Mouse (Mus musculus) kidney, embryonic 15.5 days (tissue): ENCODE measurements at regions not wholly inside any gene's neighbourhood (a gene's known extent, or its start where the extent isn't known, plus 50 kb on each side); places are given as distances from the start of the nearest gene placed in this dataset.

Experiments used
- ATAC-seq: fragments of 200-750 bp; cut with Nextera tagmentation; replicated peaks from 2 replicates; pipeline ENCODE4 v1.8.0; 2017; ENCODE audit warnings: moderate TSS enrichment; ENCODE audit not compliant: low FRiP score
- H3K27ac ChIP-seq: fragments of 300-500 bp; sonication (generic); 2 replicates; pipeline ENCODE4 v1.5.1; 2015; ENCODE audit warnings: mild to moderate bottlenecking, inconsistent platforms
- H3K27me3 ChIP-seq: fragments of 300-500 bp; sonication (generic); 2 replicates; pipeline ENCODE4 v1.6.1; 2015; ENCODE audit warnings: inconsistent platforms
- H3K36me3 ChIP-seq: fragments of 300-500 bp; sonication (generic); 2 replicates; pipeline ENCODE4 v1.6.1; 2015; ENCODE audit warnings: inconsistent platforms
- H3K4me1 ChIP-seq: fragments of 300-500 bp; sonication (generic); 2 replicates; pipeline ENCODE4 v1.6.1; 2015; ENCODE audit warnings: inconsistent platforms
- H3K4me2 ChIP-seq: fragments of 300-500 bp; sonication (generic); 2 replicates; pipeline ENCODE4 v1.6.1; 2015; ENCODE audit warnings: moderate library complexity, mild to moderate bottlenecking, inconsistent platforms
- H3K4me3 ChIP-seq: fragments of 300-500 bp; sonication (generic); replicated peaks from 2 replicates; pipeline ENCODE4 v1.5.1; 2015; ENCODE audit warnings: mild to moderate bottlenecking, inconsistent platforms
- H3K9ac ChIP-seq: fragments of 300-500 bp; sonication (generic); 2 replicates; pipeline ENCODE4 v1.6.1; 2015; ENCODE audit warnings: mild to moderate bottlenecking, inconsistent platforms
- H3K9me3 ChIP-seq: fragments of 300-500 bp; sonication (generic); replicated peaks from 2 replicates; pipeline ENCODE4 v1.6.1; 2016; ENCODE audit warnings: inconsistent platforms
- WGBS: fragments of 180-500 bp; shearing (Covaris S2); methylation state at CpG from one replicate; pipeline ENCODE4 v1.1.7; 2015; ENCODE audit warnings: mixed read lengths; 5-methylcytosine and 5-hydroxymethylcytosine counted together

- H3K4me2 ChIP-seq = no peak overlapping the region
- peak; percentile 50; the same call in 1 of the 2 replicates for ATAC-seq
- H3K4me3 ChIP-seq = no peak overlapping the region
- H3K27me3 ChIP-seq = peaks cover 57% of the 10 kb centered on the region
- WGBS = 38% methylated on average over 7 of the region's 7 CpGs
- no peaks in the 10 kb centered on the region for H3K9me3 ChIP-seq
- H3K27ac ChIP-seq = no peak overlapping the region
- H3K36me3 ChIP-seq = no peaks in the 10 kb centered on the region
- H3K4me1 ChIP-seq = peaks cover 14% of the 10 kb centered on the region
- no peak overlapping the region for H3K9ac ChIP-seq
These were observed 96.4 kb downstream of the Efnb1 start for GRCm38 (mm10) chrX:99232331-99232730.

- Histone ChIP-seq H3K4me3 (no peak overlapping the region), H3K4me2 (no peak overlapping the region), H3K36me3 (no peaks in the 10 kb centered on the region), H3K27ac (no peak overlapping the region), H3K9me3 (no peaks in the 10 kb centered on the region), H3K4me1 (peaks cover 8% of the 10 kb centered on the region), H3K9ac (no peak overlapping the region), H3K27me3 (peaks cover 75% of the 10 kb centered on the region)
- 58% methylated on average over 7 of the region's 7 CpGs for WGBS
- no peak; the same call in 1 of the 2 replicates for ATAC-seq
These were observed 89.3 kb downstream of the Efnb1 start for GRCm38 (mm10) chrX:99225111-99225752.

- H3K4me1 ChIP-seq = peaks cover 33% of the 10 kb centered on the region
- no peak overlapping the region for H3K4me3 ChIP-seq
- H3K36me3 ChIP-seq = no peaks in the 10 kb centered on the region
- WGBS = 77% methylated on average over 5 of the region's 5 CpGs
- ATAC-seq = no peak
- no peaks in the 10 kb centered on the region for H3K9me3 ChIP-seq
- no peak overlapping the region for H3K9ac ChIP-seq
- no peak overlapping the region for H3K4me2 ChIP-seq
- H3K27me3 ChIP-seq = peaks cover 79% of the 10 kb centered on the region
- no peak overlapping the region for H3K27ac ChIP-seq
These were observed 86.1 kb downstream of the Efnb1 start for GRCm38 (mm10) chrX:99222017-99222416.

- Histone ChIP-seq H3K36me3 (no peaks in the 10 kb centered on the region), H3K4me1 (peaks cover 40% of the 10 kb centered on the region), H3K4me3 (no peak overlapping the region), H3K9ac (no peak overlapping the region), H3K4me2 (no peak overlapping the region), H3K27me3 (peaks cover 80% of the 10 kb centered on the region), H3K27ac (no peak overlapping the region), H3K9me3 (no peaks in the 10 kb centered on the region)
- WGBS = 49% methylated on average over 8 of the region's 8 CpGs
- no peak for ATAC-seq
These were observed 84.9 kb downstream of the Efnb1 start for GRCm38 (mm10) chrX:99220674-99221455.

- Histone ChIP-seq H3K9ac (no peak overlapping the region), H3K4me1 (peaks cover 61% of the 10 kb centered on the region), H3K4me3 (no peak overlapping the region), H3K27ac (peak overlapping the region; percentile 56), H3K27me3 (peaks cover 74% of the 10 kb centered on the region), H3K36me3 (no peaks in the 10 kb centered on the region), H3K9me3 (no peaks in the 10 kb centered on the region), H3K4me2 (no peak overlapping the region)
- ATAC-seq = peak; percentile 34
- WGBS = 24% methylated on average over 7 of the region's 7 CpGs
These were observed 82.3 kb downstream of the Efnb1 start for GRCm38 (mm10) chrX:99218213-99218612.

- Histone ChIP-seq H3K9ac (peak overlapping the region; percentile 44), H3K36me3 (no peaks in the 10 kb centered on the region), H3K27ac (peak overlapping the region; percentile 75), H3K4me1 (peaks cover 61% of the 10 kb centered on the region), H3K4me3 (peak overlapping the region; percentile 38), H3K4me2 (peak overlapping the region; percentile 62), H3K9me3 (no peaks in the 10 kb centered on the region), H3K27me3 (peaks cover 70% of the 10 kb centered on the region)
- WGBS = 15% methylated on average over 52 of the region's 60 CpGs
- ATAC-seq = peak; percentile 75
These were observed 80.9 kb downstream of the Efnb1 start for GRCm38 (mm10) chrX:99216633-99217459.

GRCm38 (mm10) chrX:99215931-99216330, 80.0 kb downstream of the Efnb1 start:
- 58% methylated on average over 5 of the region's 5 CpGs for WGBS
- Histone ChIP-seq H3K4me2 (no peak overlapping the region; the same call in 1 of the 2 replicates), H3K27me3 (peaks cover 70% of the 10 kb centered on the region), H3K9me3 (no peaks in the 10 kb centered on the region), H3K4me1 (peaks cover 61% of the 10 kb centered on the region), H3K27ac (peak overlapping the region; percentile 75), H3K4me3 (no peak overlapping the region), H3K9ac (no peak overlapping the region), H3K36me3 (no peaks in the 10 kb centered on the region)
- no peak for ATAC-seq

- peaks cover 61% of the 10 kb centered on the region for H3K4me1 ChIP-seq
- peak; percentile 36 for ATAC-seq
- WGBS = 45% methylated on average over 7 of the region's 7 CpGs
These were observed 79.2 kb downstream of the Efnb1 start for GRCm38 (mm10) chrX:99215111-99215510.

GRCm38 (mm10) chrX:99213565-99214153, 77.7 kb downstream of the Efnb1 start:
- Histone ChIP-seq H3K9me3 (no peaks in the 10 kb centered on the region), H3K4me2 (no peak overlapping the region), H3K27me3 (peaks cover 64% of the 10 kb centered on the region), H3K4me1 (peaks cover 53% of the 10 kb centered on the region), H3K27ac (0 out of 2 replicates have a peak overlapping the region, but pooled peaks have one; percentile 75), H3K9ac (no peak overlapping the region), H3K36me3 (no peaks in the 10 kb centered on the region), H3K4me3 (no peak overlapping the region)
- 37% methylated on average over 6 of the region's 6 CpGs for WGBS
- ATAC-seq = peak; percentile 7; the same call in 1 of the 2 replicates

More at GRCm38 (mm10) chrX:99215111-99215510, 79.2 kb downstream of the Efnb1 start:
- no peaks in the 10 kb centered on the region for H3K9me3 ChIP-seq
- peaks cover 64% of the 10 kb centered on the region for H3K27me3 ChIP-seq
- H3K4me2 ChIP-seq = no peak overlapping the region
- H3K36me3 ChIP-seq = no peaks in the 10 kb centered on the region
- peak overlapping the region; percentile 75 for H3K27ac ChIP-seq
- no peak overlapping the region for H3K9ac ChIP-seq
- H3K4me3 ChIP-seq = no peak overlapping the region

- H3K9me3 ChIP-seq = no peaks in the 10 kb centered on the region
- no peak overlapping the region for H3K27ac ChIP-seq
- WGBS = 78% methylated on average over 6 of the region's 6 CpGs
- H3K4me3 ChIP-seq = no peak overlapping the region
- no peaks in the 10 kb centered on the region for H3K36me3 ChIP-seq
- no peak for ATAC-seq
- H3K27me3 ChIP-seq = peaks cover 55% of the 10 kb centered on the region
- H3K4me2 ChIP-seq = no peak overlapping the region
- H3K4me1 ChIP-seq = peaks cover 17% of the 10 kb centered on the region
- no peak overlapping the region for H3K9ac ChIP-seq
These were observed 68.1 kb downstream of the Efnb1 start for GRCm38 (mm10) chrX:99204077-99204476.

- no peak overlapping the region for H3K27ac ChIP-seq
- H3K36me3 ChIP-seq = no peaks in the 10 kb centered on the region
- no peak for ATAC-seq
- peaks cover 41% of the 10 kb centered on the region for H3K27me3 ChIP-seq
- H3K4me2 ChIP-seq = no peak overlapping the region
- H3K9me3 ChIP-seq = no peaks in the 10 kb centered on the region
- no peak overlapping the region for H3K4me3 ChIP-seq
- no peak overlapping the region for H3K9ac ChIP-seq
- H3K4me1 ChIP-seq = peaks cover 38% of the 10 kb centered on the region
- WGBS = 75% methylated on average over 7 of the region's 7 CpGs
These were observed 65.2 kb downstream of the Efnb1 start for GRCm38 (mm10) chrX:99201081-99201480.
